Mouse (Mus musculus) cerebellum, adult 2 months (tissue): ENCODE measurements around the gene Topbp1. TPM values are rescaled to one million over a fixed set of nuclear protein-coding genes. Genes with fewer than 3 reads are reported as not detected.

Source experiments
- DNase-seq, 2 experiments: peaks; one replicate each; pipeline ENCODE4 v3.0.0; 2021
- H3K27ac ChIP-seq: fragments of 200-500 bp; 2 replicates; pipeline ENCODE4 v1.5.1; 2012; ENCODE audit warnings: low read length, control low read depth, inconsistent platforms; ENCODE audit not compliant: insufficient read depth
- H3K27me3 ChIP-seq: fragments of 200-500 bp; 2 replicates; pipeline ENCODE4 v1.6.1; 2012; ENCODE audit warnings: inconsistent platforms, mild to moderate bottlenecking, low read length, moderate library complexity; ENCODE audit not compliant: control insufficient read depth, insufficient read depth
- H3K4me1 ChIP-seq: fragments of 200-500 bp; 2 replicates; pipeline ENCODE4 v1.6.1; 2011; ENCODE audit warnings: low read length; ENCODE audit not compliant: control insufficient read depth, insufficient read depth
- H3K4me3 ChIP-seq: fragments of 200-500 bp; replicated peaks from 2 replicates; pipeline ENCODE3; 2011; ENCODE audit warnings: mild to moderate bottlenecking, low read depth, low read length, control low read depth; ENCODE audit not compliant: insufficient read depth
- CTCF ChIP-seq: fragments of 200-500 bp; IDR thresholded peaks from 2 replicates; pipeline ENCODE4 v1.5.1; 2011; ENCODE audit warnings: low read depth, mild to moderate bottlenecking, control low read depth, low read length, moderate library complexity, borderline replicate concordance; ENCODE audit not compliant: insufficient read depth
- POLR2A ChIP-seq: fragments of 200-500 bp; IDR thresholded peaks from 2 replicates; pipeline ENCODE4 v1.6.1; 2011; ENCODE audit warnings: low read length, control low read depth, borderline replicate concordance; ENCODE audit not compliant: insufficient read depth
- WGBS: fragments of 180-500 bp; shearing (Covaris S2); methylation state at CpG from one replicate; pipeline ENCODE4 v1.1.7; 2018; 5-methylcytosine and 5-hydroxymethylcytosine counted together
- polyA plus RNA-seq: library from polyadenylated mRNA; depleted of rRNA; stranded (reverse); fragments of >200 nt; gene quantifications from 2 replicates; pipeline ENCODE4 v1.2.3, GENCODE M21; 2012; rRNA removed

Topbp1 gene
- polyA plus RNA-seq = 14.0 and 14.1 TPM in 2 replicates

DNA sequence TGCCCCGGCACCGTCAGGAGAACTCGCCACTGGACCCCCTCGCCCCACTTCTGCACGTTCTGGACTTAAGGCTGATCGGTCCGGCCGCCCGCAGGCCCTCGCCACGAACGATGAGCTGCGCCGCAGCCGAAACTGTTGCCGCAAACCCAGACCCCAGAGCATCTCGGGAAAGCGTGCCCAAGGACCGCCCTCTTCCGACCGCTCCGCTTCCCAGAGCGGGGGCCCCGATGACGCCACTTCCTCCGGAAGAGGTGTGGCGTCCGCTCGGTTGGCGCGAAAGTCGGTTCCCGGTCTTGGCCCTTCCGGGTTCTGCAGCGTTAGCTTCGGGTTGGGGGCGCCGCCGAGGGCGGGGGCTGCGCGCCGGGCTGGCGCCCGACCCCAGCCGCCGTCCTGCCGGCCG is at the start of gene Topbp1, which contains the start of gene 1300017J02Rik:
Topbp1 (plus strand) TSS at position 289 of the 400 bp plus-strand sequence.
1300017J02Rik (minus strand) TSS at position 156 of the 400 bp plus-strand sequence.
- H3K4me3 ChIP-seq = peak within 1 kb of the TSS; percentile 97
- under 1% methylated on average over 49 of the region's 49 CpGs for WGBS
- H3K27me3 ChIP-seq = no peaks in the 10 kb centered on the region

DNA sequence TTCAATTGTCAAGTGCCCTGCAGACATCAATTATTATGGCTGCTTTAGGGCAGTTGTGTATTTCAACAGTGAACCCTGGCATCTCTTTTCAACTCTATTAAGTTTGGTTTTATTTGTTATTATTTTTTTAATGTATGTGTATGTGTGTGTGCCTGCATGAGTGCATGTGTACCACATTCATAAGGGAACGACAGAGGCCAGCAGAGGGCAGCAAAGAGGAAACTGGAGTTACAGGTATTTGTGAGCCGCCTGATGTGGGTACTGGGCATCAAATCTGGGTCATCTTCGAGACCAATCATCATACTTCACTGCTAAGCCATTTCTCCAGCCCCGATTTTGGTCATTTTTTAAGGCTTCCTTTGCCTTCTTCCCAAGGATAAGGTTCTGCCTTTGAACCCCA is 39.2 kb upstream of the Topbp1 start:
- 91% methylated on average over 4 of the region's 4 CpGs for WGBS
- H3K27me3 ChIP-seq = no peaks in the 10 kb centered on the region
- TF ChIP-seq CTCF (no peak), POLR2A (no peak)
- no peak for DNase-seq
- no peak overlapping the region for H3K4me3 ChIP-seq
- no peaks in the 10 kb centered on the region for H3K4me1 ChIP-seq
- H3K27ac ChIP-seq = no peak overlapping the region

More for the DNA sequence above, at the start of gene Topbp1, which contains the start of gene 1300017J02Rik:
- DNase-seq = peak; percentile 90 to 93
- Histone ChIP-seq H3K4me1 (no peaks in the 10 kb centered on the region), H3K27ac (peak within 1 kb of the TSS; percentile 75)
- TF ChIP-seq CTCF (no peak), POLR2A (peak; percentile 99)

DNA sequence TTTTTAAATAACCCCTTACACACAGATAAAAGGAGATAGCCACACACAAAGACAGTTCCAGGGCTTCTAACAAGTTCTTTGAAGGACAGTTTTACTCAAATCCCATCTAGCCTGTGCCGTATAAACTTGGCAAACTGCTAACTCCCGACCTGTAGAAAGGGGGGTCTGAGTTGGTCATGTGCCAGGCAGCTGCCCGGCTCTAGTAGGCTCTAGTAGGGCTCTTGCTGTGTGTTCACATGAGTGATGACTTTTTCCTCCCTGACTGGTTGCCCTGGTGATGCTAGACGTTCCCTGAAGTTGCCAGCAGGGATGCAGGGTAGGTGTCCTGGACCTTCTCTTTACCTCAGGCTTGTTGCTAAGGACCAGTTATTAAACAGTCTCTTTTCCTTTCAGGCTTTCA is 33.9 kb upstream of the Topbp1 start:
- no peaks in the 10 kb centered on the region for H3K4me1 ChIP-seq
- H3K27me3 ChIP-seq = no peaks in the 10 kb centered on the region
- 5% methylated on average over 4 of the region's 4 CpGs for WGBS
- DNase-seq = no peak
- TF ChIP-seq POLR2A (no peak), CTCF (no peak)
- no peak overlapping the region for H3K27ac ChIP-seq
- H3K4me3 ChIP-seq = no peak overlapping the region

DNA sequence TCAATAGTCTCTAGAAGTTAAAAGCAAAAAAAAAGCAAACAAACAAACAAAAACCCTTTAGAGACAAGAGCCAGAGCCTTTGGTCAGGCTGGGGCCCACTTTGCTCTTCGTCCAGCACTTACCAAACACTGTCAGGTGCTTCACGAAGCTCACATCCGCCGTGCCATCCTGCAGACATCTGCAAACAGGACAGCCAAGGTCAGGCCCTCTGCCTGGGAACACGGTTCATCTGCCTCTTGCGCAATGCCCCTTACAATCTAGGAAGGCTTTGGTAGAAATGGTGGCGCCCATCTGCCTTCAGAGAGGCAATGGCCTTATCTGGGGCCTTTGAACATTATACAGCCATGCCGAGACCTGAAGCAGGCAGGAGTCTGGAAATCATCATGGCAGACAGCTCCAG is 30.2 kb upstream of the Topbp1 start:
- Histone ChIP-seq H3K27me3 (no peaks in the 10 kb centered on the region), H3K27ac (no peak overlapping the region), H3K4me1 (no peaks in the 10 kb centered on the region), H3K4me3 (no peak overlapping the region)
- WGBS = 85% methylated on average over 8 of the region's 8 CpGs
- no peak for DNase-seq
- TF ChIP-seq CTCF (no peak), POLR2A (no peak)

- TF ChIP-seq POLR2A (no peak), CTCF (no peak)
- Histone ChIP-seq H3K4me3 (no peak overlapping the region), H3K27me3 (no peaks in the 10 kb centered on the region), H3K27ac (no peak overlapping the region), H3K4me1 (no peaks in the 10 kb centered on the region)
- no peak for DNase-seq
- WGBS = 78% methylated on average over 1 of the region's 1 CpGs
Measured at GRCm38 (mm10) chr9:103275676-103276075, 29.3 kb upstream of the Topbp1 start.

DNA sequence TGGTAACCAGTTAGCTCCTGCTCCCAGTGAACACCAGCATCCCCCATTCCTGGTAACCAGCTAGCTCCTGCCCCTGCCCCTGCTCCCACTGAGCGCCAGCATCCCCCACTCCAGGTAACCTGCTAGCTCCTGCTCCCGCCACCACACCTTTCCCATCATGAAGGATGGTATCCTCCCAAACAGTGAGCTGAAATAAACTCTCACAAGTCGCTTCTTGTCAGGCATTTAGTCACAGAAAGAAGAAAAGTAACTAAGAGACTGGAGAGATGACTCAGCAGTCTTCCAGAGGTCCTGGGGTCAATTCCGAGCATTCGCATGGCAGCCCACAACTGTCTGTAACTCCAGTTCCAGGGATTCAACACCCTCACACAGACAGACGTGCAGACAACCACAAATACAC is 28.1 kb upstream of the Topbp1 start:
- 85% methylated on average over 6 of the region's 6 CpGs for WGBS
- no peak overlapping the region for H3K27ac ChIP-seq
- no peaks in the 10 kb centered on the region for H3K4me1 ChIP-seq
- TF ChIP-seq POLR2A = no peak
- H3K27me3 ChIP-seq = no peaks in the 10 kb centered on the region
- DNase-seq = no peak
- H3K4me3 ChIP-seq = no peak overlapping the region

DNA sequence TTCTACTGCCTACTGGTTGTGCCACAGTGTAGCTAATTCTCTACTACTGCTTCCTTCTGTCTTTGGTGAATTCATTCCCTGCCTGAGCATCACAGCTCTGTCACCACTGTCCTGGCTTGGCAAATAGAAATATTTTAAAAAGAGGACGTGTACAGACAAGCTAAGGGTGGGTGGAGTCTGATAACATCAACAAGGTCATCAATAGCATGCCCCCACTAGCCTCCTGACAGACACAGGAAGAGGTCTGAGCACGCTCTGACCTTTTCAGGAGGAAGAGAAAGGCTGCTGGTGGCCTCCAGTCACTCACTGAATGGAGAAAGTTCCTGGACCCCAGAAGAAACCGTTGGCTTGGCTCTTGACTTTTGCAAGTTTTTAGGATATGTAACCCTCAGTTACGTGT is 18.6 kb upstream of the Topbp1 start:
- H3K27me3 ChIP-seq = no peaks in the 10 kb centered on the region
- TF ChIP-seq CTCF (no peak), POLR2A (no peak)
- DNase-seq = no peak
- no peaks in the 10 kb centered on the region for H3K4me1 ChIP-seq
- no peak overlapping the region for H3K27ac ChIP-seq
- WGBS = 72% methylated on average over 4 of the region's 4 CpGs
- H3K4me3 ChIP-seq = no peak overlapping the region

- WGBS = 61% methylated on average over 13 of the region's 13 CpGs
- no peak for TF ChIP-seq CTCF
- no peak for TF ChIP-seq POLR2A
- Histone ChIP-seq H3K4me1 (no peaks in the 10 kb centered on the region), H3K4me3 (no peak overlapping the region), H3K27me3 (no peaks in the 10 kb centered on the region), H3K27ac (no peak overlapping the region)
- DNase-seq = no peak
Measured at GRCm38 (mm10) chr9:103286901-103287422, 18.1 kb upstream of the Topbp1 start.
